Mouse (Mus musculus): Measurements from ENCODE around the gene Ptk6.

DNA sequence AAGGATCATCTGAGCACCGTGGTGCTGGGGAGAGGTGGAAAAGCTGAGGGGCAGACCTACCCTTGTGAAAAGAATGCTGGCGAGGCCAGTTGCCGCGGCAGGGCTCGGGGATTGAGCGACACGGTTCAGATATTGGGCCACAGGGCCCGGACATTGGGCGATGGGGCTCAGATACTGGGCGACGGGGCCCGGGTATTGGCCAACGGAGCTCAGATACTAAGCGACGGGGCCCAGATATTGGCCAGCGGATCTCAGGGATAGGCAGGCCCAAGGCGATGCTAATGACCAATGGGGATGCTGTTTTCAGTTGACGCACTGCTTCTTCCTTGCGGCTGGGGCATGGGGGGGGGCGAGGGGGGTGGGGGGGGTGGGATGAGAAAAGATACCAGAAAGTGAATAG lies 28.6 kb upstream of the Ptk6 start:
- no peak for TF ChIP-seq CTCF (IDR thresholded peaks at IDR 0.05; ENCODE audit: control insufficient read depth, insufficient read depth, insufficient replicate concordance, low read depth, low read length)
- no peak for TF ChIP-seq POLR2A (IDR thresholded peaks at IDR 0.05; ENCODE audit: control insufficient read depth, low read depth, low read length)

Measured in testis, adult 2 months (tissue).